Mouse (Mus musculus) heart, embryonic 14.5 days (tissue): Measurements from ENCODE around the gene Mrpl44. TPM values are rescaled to one million over a fixed set of nuclear protein-coding genes. Genes with fewer than 3 reads are reported as not detected.

Experiments used
- ATAC-seq: fragments of 200-750 bp; cut with Nextera tagmentation; 2 replicates; pipeline ENCODE4 v1.8.0; 2017; ENCODE audit warnings: low read depth, moderate TSS enrichment; ENCODE audit not compliant: insufficient number of reproducible peaks, insufficient read depth, low FRiP score
- H3K27ac ChIP-seq, 2 experiments: fragments of 200-500 bp in 1 of 2; fragments of 300-500 bp in 1 of 2; sonication (generic) in 1 of 2; replicated peaks in 1 of 2; 2 replicates each; pipeline ENCODE4 v1.5.1; 2012 to 2014; ENCODE audit warnings: low read depth in 2 of 2, low read length in 2 of 2, control low read depth in 1 of 2, mild to moderate bottlenecking in 1 of 2, mixed read lengths in 1 of 2; ENCODE audit not compliant: control insufficient read depth in 1 of 2, insufficient read depth in 1 of 2
- H3K27me3 ChIP-seq: fragments of 300-500 bp; sonication (generic); 2 replicates; pipeline ENCODE4 v1.6.1; 2014; ENCODE audit warnings: mild to moderate bottlenecking, low read length, control low read depth; ENCODE audit not compliant: control insufficient read depth, insufficient read depth
- H3K36me3 ChIP-seq: fragments of 300-500 bp; sonication (generic); 2 replicates; pipeline ENCODE4 v1.6.1; 2014; ENCODE audit warnings: mild to moderate bottlenecking, control low read depth, low read length, mixed read lengths; ENCODE audit not compliant: control insufficient read depth, insufficient read depth
- H3K4me1 ChIP-seq, 2 experiments: fragments of 200-500 bp in 1 of 2; fragments of 300-500 bp in 1 of 2; sonication (generic) in 1 of 2; 2 replicates each; pipeline ENCODE4 v1.6.1; 2012 to 2014; ENCODE audit warnings: low read length in 2 of 2, control low read depth in 1 of 2, mixed read lengths in 1 of 2; ENCODE audit not compliant: control insufficient read depth in 2 of 2, insufficient read depth in 2 of 2
- H3K4me2 ChIP-seq: fragments of 300-500 bp; sonication (generic); 2 replicates; pipeline ENCODE4 v1.6.1; 2014; ENCODE audit warnings: mild to moderate bottlenecking, low read length
- H3K4me3 ChIP-seq, 2 experiments: fragments of 200-500 bp in 1 of 2; fragments of 300-500 bp in 1 of 2; sonication (generic) in 1 of 2; 2 replicates each; pipeline ENCODE4 v1.5.1; 2012 to 2014; ENCODE audit warnings: low read length in 2 of 2, mild to moderate bottlenecking in 2 of 2, control low read depth in 1 of 2, low read depth in 1 of 2, moderate library complexity in 1 of 2; ENCODE audit not compliant: control insufficient read depth in 1 of 2, insufficient read depth in 1 of 2
- H3K9ac ChIP-seq: fragments of 300-500 bp; sonication (generic); 2 replicates; pipeline ENCODE4 v1.6.1; 2014; ENCODE audit warnings: mild to moderate bottlenecking, low read length
- H3K9me3 ChIP-seq: fragments of 300-500 bp; sonication (generic); 2 replicates; pipeline ENCODE4 v1.6.1; 2016; ENCODE audit warnings: low read length, control low read depth; ENCODE audit not compliant: control insufficient read depth
- WGBS: fragments of 180-500 bp; shearing (Covaris S2); extraction: QIAGEN DNeasy Blood & Tissue Kit; methylation state at CpG from one replicate; pipeline ENCODE4 v1.1.7; 2014; 5-methylcytosine and 5-hydroxymethylcytosine counted together
- polyA plus RNA-seq: library from polyadenylated mRNA; unstranded; fragments of >200 nt; fragmentation: Nextera tagmentation; extraction: Ambion mirVana; gene quantifications from 2 replicates; pipeline ENCODE4 v1.2.1, GENCODE M21; 2014

The Mrpl44 gene
- polyA plus RNA-seq, 1 experiment from 2014 or later, result 45.6 TPM

- peak overlapping the region; percentile 28 to 72; a peak in 2 of 4 replicates for H3K27ac ChIP-seq
- no peak overlapping the region for H3K4me3 ChIP-seq
- no peak overlapping the region for H3K9ac ChIP-seq
- no peak overlapping the region for H3K4me2 ChIP-seq
- H3K36me3 ChIP-seq, result no peaks in the 10 kb centered on the region
- H3K4me1 ChIP-seq, result peaks cover 5 to 28% of the 10 kb centered on the region in 2 experiments
- 54% methylated on average over 5 of the region's 5 CpGs for WGBS
- no peak; the same call in 1 of the 2 replicates for ATAC-seq
- no peaks in the 10 kb centered on the region for H3K9me3 ChIP-seq
- H3K27me3 ChIP-seq, result no peaks in the 10 kb centered on the region
Measured at GRCm38 (mm10) chr1:79751186-79751585, 24.6 kb upstream of the Mrpl44 start.

GRCm38 (mm10) chr1:79752015-79752695, 23.7 kb upstream of the Mrpl44 start:
- no peak for ATAC-seq
- H3K36me3 ChIP-seq, result no peaks in the 10 kb centered on the region
- peaks cover 4 to 33% of the 10 kb centered on the region in 2 experiments for H3K4me1 ChIP-seq
- H3K4me3 ChIP-seq, result no peak overlapping the region
- whole genome bisulfite sequencing, result 66% methylated on average over 7 of the region's 7 CpGs
- no peaks in the 10 kb centered on the region for H3K9me3 ChIP-seq
- no peak overlapping the region for H3K4me2 ChIP-seq
- peak overlapping the region in 1 of 2 experiments; percentile 72; a peak in 1 of 4 replicates for H3K27ac ChIP-seq
- no peak overlapping the region for H3K9ac ChIP-seq
- H3K27me3 ChIP-seq, result no peaks in the 10 kb centered on the region

DNA sequence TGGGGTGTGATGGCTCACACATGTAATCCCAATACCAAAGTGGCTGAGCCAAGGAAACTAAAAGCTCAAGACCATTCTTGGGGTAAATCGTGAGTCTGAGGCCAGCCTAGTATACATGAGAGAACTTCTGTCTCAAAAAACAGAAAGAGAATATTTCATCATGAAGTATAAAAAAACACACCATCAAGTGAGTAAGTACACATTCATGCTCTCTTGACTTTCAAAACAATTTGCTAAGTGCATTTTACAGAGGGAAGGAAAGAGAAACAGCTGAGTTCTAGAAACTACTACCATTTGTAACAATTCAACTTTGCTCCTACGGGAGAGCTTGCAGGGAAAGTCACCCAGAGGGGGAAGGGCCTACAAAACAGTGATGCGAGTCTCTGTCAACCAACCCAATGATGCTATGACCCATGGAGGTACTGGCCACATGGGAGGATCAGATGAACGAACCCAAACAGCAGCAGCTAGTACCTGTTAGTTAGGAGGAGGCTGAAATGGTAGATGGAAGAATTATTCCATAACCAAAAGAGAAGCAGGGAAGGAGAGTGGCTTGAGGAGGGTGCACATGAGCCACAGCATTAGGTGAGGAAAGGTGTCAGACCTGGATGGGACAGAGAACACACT, 23.0 kb upstream of the Mrpl44 start:
- Histone ChIP-seq H3K4me2 (no peak overlapping the region), H3K9ac (no peak overlapping the region), H3K27me3 (no peaks in the 10 kb centered on the region), H3K4me3 (no peak overlapping the region), H3K9me3 (no peaks in the 10 kb centered on the region), H3K27ac (no peak overlapping the region), H3K4me1 (peaks cover 4 to 39% of the 10 kb centered on the region in 2 experiments), H3K36me3 (no peaks in the 10 kb centered on the region)
- ATAC-seq, result no peak
- WGBS, result 82% methylated on average over 4 of the region's 4 CpGs

DNA sequence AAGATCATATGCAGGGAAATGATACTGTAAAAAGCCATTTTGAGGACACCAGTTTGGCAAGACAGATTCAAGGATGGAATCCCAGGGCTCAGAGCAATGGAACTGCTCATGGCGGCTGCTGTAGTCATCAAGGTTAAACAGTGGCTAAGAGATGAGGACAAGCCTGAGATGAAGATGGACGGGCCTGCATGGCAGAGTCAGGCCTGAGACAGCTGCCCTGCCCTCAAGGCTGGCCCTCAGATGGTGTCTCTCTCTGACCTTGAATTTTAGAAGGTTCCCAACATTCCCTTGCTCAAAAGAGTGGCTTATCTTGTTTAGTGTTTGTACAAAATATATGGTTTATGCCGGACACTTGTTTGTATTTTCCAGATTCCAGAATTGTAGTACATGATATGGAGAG, 22.4 kb upstream of the Mrpl44 start:
- Histone ChIP-seq H3K4me1 (peaks cover 4 to 41% of the 10 kb centered on the region in 2 experiments), H3K4me2 (no peak overlapping the region), H3K4me3 (no peak overlapping the region), H3K36me3 (no peaks in the 10 kb centered on the region), H3K9ac (no peak overlapping the region), H3K27ac (no peak overlapping the region), H3K27me3 (no peaks in the 10 kb centered on the region), H3K9me3 (no peaks in the 10 kb centered on the region)
- WGBS, result 86% methylated on average over 3 of the region's 3 CpGs
- ATAC-seq, result no peak

- WGBS, result 85% methylated on average over 3 of the region's 3 CpGs
Measured at GRCm38 (mm10) chr1:79754936-79755335, 20.9 kb upstream of the Mrpl44 start.

GRCm38 (mm10) chr1:79755376-79755775, 20.4 kb upstream of the Mrpl44 start:
- H3K9ac ChIP-seq, result no peak overlapping the region
- H3K4me3 ChIP-seq, result no peak overlapping the region
- no peaks in the 10 kb centered on the region for H3K36me3 ChIP-seq
- H3K27me3 ChIP-seq, result no peaks in the 10 kb centered on the region
- no peak for ATAC-seq
- peaks cover 2 to 36% of the 10 kb centered on the region in 2 experiments; a peak in 3 of 4 replicates for H3K4me1 ChIP-seq
- WGBS, result 16% methylated on average over 2 of the region's 2 CpGs
- no peak overlapping the region for H3K4me2 ChIP-seq
- no peaks in the 10 kb centered on the region for H3K9me3 ChIP-seq
- no peak overlapping the region for H3K27ac ChIP-seq

More at GRCm38 (mm10) chr1:79754936-79755335, 20.9 kb upstream of the Mrpl44 start:
- Histone ChIP-seq H3K4me1 (peaks cover 2 to 35% of the 10 kb centered on the region in 2 experiments; a peak in 3 of 4 replicates), H3K4me2 (no peak overlapping the region), H3K9ac (no peak overlapping the region), H3K4me3 (no peak overlapping the region), H3K36me3 (no peaks in the 10 kb centered on the region), H3K27ac (no peak overlapping the region), H3K9me3 (no peaks in the 10 kb centered on the region), H3K27me3 (no peaks in the 10 kb centered on the region)
- no peak for ATAC-seq

DNA sequence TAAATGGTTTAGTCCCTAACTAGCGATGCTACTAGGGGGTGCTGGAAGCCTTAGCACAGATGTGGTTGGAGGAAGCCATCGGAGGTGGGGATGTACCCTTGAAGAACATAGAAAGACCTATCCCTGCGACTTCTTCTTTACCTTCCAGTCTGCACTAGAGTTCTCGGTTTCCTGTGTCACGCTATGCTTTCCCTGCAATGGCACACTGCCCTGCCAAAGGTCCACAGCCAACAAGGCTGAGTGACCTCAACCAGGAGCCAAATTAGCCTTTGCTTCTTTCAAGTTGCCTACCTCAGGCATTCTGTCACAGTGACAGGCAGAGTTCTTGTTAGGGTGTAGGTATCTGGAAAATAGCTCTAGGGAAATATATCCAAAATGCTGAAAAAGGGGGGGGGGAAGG, 19.4 kb upstream of the Mrpl44 start:
- 87% methylated on average over 5 of the region's 5 CpGs for WGBS
- Histone ChIP-seq H3K27me3 (no peaks in the 10 kb centered on the region), H3K36me3 (no peaks in the 10 kb centered on the region), H3K27ac (peak overlapping the region in 1 of 2 experiments; percentile 64; a peak in 2 of 4 replicates), H3K4me3 (no peak overlapping the region), H3K9ac (no peak overlapping the region), H3K4me1 (peaks cover 7 to 41% of the 10 kb centered on the region in 2 experiments), H3K9me3 (no peaks in the 10 kb centered on the region), H3K4me2 (no peak overlapping the region)
- no peak for ATAC-seq
